Mouse (Mus musculus): Measurements from ENCODE around the gene Gpcpd1. TPM values are rescaled to one million over a fixed set of nuclear protein-coding genes. Genes with fewer than 3 reads are reported as not detected.

Gene Gpcpd1
- polyA plus RNA-seq, 1 experiment from 2014 or later: 52.2 TPM

GRCm38 (mm10) chr2:132573280-132573679, 14.2 kb downstream of the Gpcpd1 start:
- Histone ChIP-seq H3K9ac (replicated peaks; ENCODE audit: low read depth) (no peak overlapping the region), H3K4me1 (ENCODE audit: insufficient read depth, low read depth, low read length) (peaks cover 10% of the 10 kb centered on the region; the same call in 1 of the 2 replicates), H3K27ac (ENCODE audit: low read length) (no peak overlapping the region), H3K9me3 (ENCODE audit: low read length) (no peaks in the 10 kb centered on the region), H3K4me3 (ENCODE audit: low read depth, low read length) (no peak overlapping the region), H3K4me2 (replicated peaks; ENCODE audit: low read depth, low read length) (no peak overlapping the region), H3K36me3 (ENCODE audit: insufficient read depth, low read length) (peaks cover 7% of the 10 kb centered on the region; the same call in 1 of the 2 replicates), H3K27me3 (replicated peaks; ENCODE audit: insufficient read depth, low read length) (no peaks in the 10 kb centered on the region)
- ATAC-seq: no peak
- 74% methylated on average over 2 of the region's 2 CpGs for WGBS
- no peak for TF ChIP-seq CTCF (IDR thresholded peaks at IDR 0.05)
- TF ChIP-seq EP300 (IDR thresholded peaks at IDR 0.05): no peak
- DNase-seq (ENCODE audit: low spot score): no peak

- Histone ChIP-seq H3K4me1 (ENCODE audit: insufficient read depth, low read depth, low read length) (peaks cover 10% of the 10 kb centered on the region; the same call in 1 of the 2 replicates), H3K9ac (replicated peaks; ENCODE audit: low read depth) (no peak overlapping the region), H3K27ac (ENCODE audit: low read length) (no peak overlapping the region), H3K4me2 (replicated peaks; ENCODE audit: low read depth, low read length) (no peak overlapping the region), H3K36me3 (ENCODE audit: insufficient read depth, low read length) (peaks cover 7% of the 10 kb centered on the region; the same call in 1 of the 2 replicates), H3K27me3 (replicated peaks; ENCODE audit: insufficient read depth, low read length) (no peaks in the 10 kb centered on the region), H3K9me3 (ENCODE audit: low read length) (no peaks in the 10 kb centered on the region), H3K4me3 (ENCODE audit: low read depth, low read length) (no peak overlapping the region)
- no peak for TF ChIP-seq CTCF (IDR thresholded peaks at IDR 0.05)
- TF ChIP-seq EP300 (IDR thresholded peaks at IDR 0.05): no peak
- DNase-seq (ENCODE audit: low spot score) (no peak), ATAC-seq (no peak)
- 97% methylated on average over 3 of the region's 3 CpGs for WGBS
These were observed 14.9 kb downstream of the Gpcpd1 start for GRCm38 (mm10) chr2:132572651-132573050.

- H3K27me3 ChIP-seq (replicated peaks; ENCODE audit: insufficient read depth, low read length): no peaks in the 10 kb centered on the region
- H3K9ac ChIP-seq (replicated peaks; ENCODE audit: low read depth): no peak overlapping the region
- no peaks in the 10 kb centered on the region for H3K9me3 ChIP-seq (ENCODE audit: low read length)
- TF ChIP-seq EP300 (IDR thresholded peaks at IDR 0.05): no peak
- TF ChIP-seq CTCF (IDR thresholded peaks at IDR 0.05): no peak
- 98% methylated on average over 2 of the region's 2 CpGs for WGBS
- H3K36me3 ChIP-seq (ENCODE audit: insufficient read depth, low read length): peaks cover 11% of the 10 kb centered on the region; the same call in 1 of the 2 replicates
- no peak overlapping the region for H3K4me2 ChIP-seq (replicated peaks; ENCODE audit: low read depth, low read length)
- H3K4me1 ChIP-seq (ENCODE audit: insufficient read depth, low read depth, low read length): peaks cover 10% of the 10 kb centered on the region; the same call in 1 of the 2 replicates
- no peak for DNase-seq (ENCODE audit: low spot score)
- ATAC-seq: no peak
- H3K4me3 ChIP-seq (ENCODE audit: low read depth, low read length): no peak overlapping the region
- H3K27ac ChIP-seq (ENCODE audit: low read length): no peak overlapping the region
These were observed 16.2 kb downstream of the Gpcpd1 start for GRCm38 (mm10) chr2:132571301-132571700.

DNA sequence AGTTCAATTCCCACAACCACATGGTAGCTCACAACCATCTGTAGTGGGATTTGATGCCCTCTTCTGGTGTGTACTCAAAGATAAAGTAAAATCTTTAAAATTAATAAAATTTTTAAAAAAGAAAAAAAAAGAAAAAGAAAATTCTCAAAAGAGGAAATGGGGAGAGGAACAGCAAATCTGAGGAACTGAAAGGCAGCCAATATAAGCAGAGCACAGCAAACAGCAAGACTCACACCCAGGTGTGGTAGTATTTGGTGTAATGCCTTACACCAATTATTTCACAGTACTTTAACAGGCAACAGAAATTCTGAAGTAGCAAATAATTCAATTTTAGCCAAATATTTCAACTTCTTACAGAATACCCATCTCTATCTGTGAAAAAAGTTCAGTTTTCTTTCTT, 16.7 kb downstream of the Gpcpd1 start:
- ATAC-seq: no peak
- DNase-seq (ENCODE audit: low spot score): no peak
- peaks cover 9% of the 10 kb centered on the region; the same call in 1 of the 2 replicates for H3K4me1 ChIP-seq (ENCODE audit: insufficient read depth, low read depth, low read length)
- no peak overlapping the region for H3K4me3 ChIP-seq (ENCODE audit: low read depth, low read length)
- H3K9ac ChIP-seq (replicated peaks; ENCODE audit: low read depth): no peak overlapping the region
- H3K27me3 ChIP-seq (replicated peaks; ENCODE audit: insufficient read depth, low read length): no peaks in the 10 kb centered on the region
- H3K27ac ChIP-seq (ENCODE audit: low read length): no peak overlapping the region
- no peak overlapping the region for H3K4me2 ChIP-seq (replicated peaks; ENCODE audit: low read depth, low read length)
- peaks cover 11% of the 10 kb centered on the region; the same call in 1 of the 2 replicates for H3K36me3 ChIP-seq (ENCODE audit: insufficient read depth, low read length)
- TF ChIP-seq EP300 (IDR thresholded peaks at IDR 0.05): no peak
- TF ChIP-seq CTCF (IDR thresholded peaks at IDR 0.05): no peak
- no peaks in the 10 kb centered on the region for H3K9me3 ChIP-seq (ENCODE audit: low read length)

- Histone ChIP-seq H3K27ac (ENCODE audit: low read length) (no peak overlapping the region), H3K27me3 (replicated peaks; ENCODE audit: insufficient read depth, low read length) (no peaks in the 10 kb centered on the region), H3K36me3 (ENCODE audit: insufficient read depth, low read length) (peaks cover 11% of the 10 kb centered on the region; the same call in 1 of the 2 replicates), H3K4me1 (ENCODE audit: insufficient read depth, low read depth, low read length) (no peaks in the 10 kb centered on the region), H3K4me3 (ENCODE audit: low read depth, low read length) (no peak overlapping the region), H3K9ac (replicated peaks; ENCODE audit: low read depth) (no peak overlapping the region), H3K4me2 (replicated peaks; ENCODE audit: low read depth, low read length) (no peak overlapping the region), H3K9me3 (ENCODE audit: low read length) (no peaks in the 10 kb centered on the region)
- DNase-seq (ENCODE audit: low spot score) (no peak), ATAC-seq (no peak)
- TF ChIP-seq EP300 (IDR thresholded peaks at IDR 0.05) (no peak), CTCF (IDR thresholded peaks at IDR 0.05) (no peak)
- 93% methylated on average over 6 of the region's 6 CpGs for WGBS
These were observed 17.8 kb downstream of the Gpcpd1 start for GRCm38 (mm10) chr2:132569686-132570085.

GRCm38 (mm10) chr2:132567414-132567813, 20.1 kb downstream of the Gpcpd1 start:
- no peak overlapping the region for H3K9ac ChIP-seq (replicated peaks; ENCODE audit: low read depth)
- ATAC-seq: no peak
- no peak overlapping the region for H3K27ac ChIP-seq (ENCODE audit: low read length)
- no peak overlapping the region for H3K4me3 ChIP-seq (ENCODE audit: low read depth, low read length)
- no peaks in the 10 kb centered on the region for H3K27me3 ChIP-seq (replicated peaks; ENCODE audit: insufficient read depth, low read length)
- no peaks in the 10 kb centered on the region for H3K4me1 ChIP-seq (ENCODE audit: insufficient read depth, low read depth, low read length)
- H3K36me3 ChIP-seq (ENCODE audit: insufficient read depth, low read length): peaks cover 11% of the 10 kb centered on the region; the same call in 1 of the 2 replicates
- no peak overlapping the region for H3K4me2 ChIP-seq (replicated peaks; ENCODE audit: low read depth, low read length)
- WGBS: 84% methylated on average over 2 of the region's 2 CpGs
- TF ChIP-seq EP300 (IDR thresholded peaks at IDR 0.05) (no peak), CTCF (IDR thresholded peaks at IDR 0.05) (no peak)
- H3K9me3 ChIP-seq (ENCODE audit: low read length): no peaks in the 10 kb centered on the region
- no peak for DNase-seq (ENCODE audit: low spot score)

DNA sequence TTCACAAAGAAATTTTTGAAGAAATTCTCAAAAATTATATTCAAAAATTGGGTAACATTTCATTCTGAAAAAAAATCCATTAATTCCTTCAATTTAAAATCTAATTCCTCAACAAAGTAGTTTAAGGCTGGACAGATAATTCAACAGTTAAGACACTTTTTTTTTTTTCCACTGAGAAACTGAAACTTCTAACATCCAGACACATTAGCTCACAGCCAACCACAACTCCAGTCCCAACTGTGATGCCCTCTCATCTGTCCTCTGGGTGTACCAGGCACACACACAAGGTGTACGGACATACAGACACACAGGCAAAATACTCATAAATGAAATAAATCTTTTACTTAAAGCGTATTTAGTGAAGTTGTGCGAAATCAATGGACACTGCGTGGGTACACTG, 25.7 kb downstream of the Gpcpd1 start:
- no peak overlapping the region for H3K4me3 ChIP-seq (ENCODE audit: low read depth, low read length)
- no peak overlapping the region for H3K27ac ChIP-seq (ENCODE audit: low read length)
- H3K4me2 ChIP-seq (replicated peaks; ENCODE audit: low read depth, low read length): no peak overlapping the region
- H3K9me3 ChIP-seq (ENCODE audit: low read length): no peaks in the 10 kb centered on the region
- no peaks in the 10 kb centered on the region for H3K36me3 ChIP-seq (ENCODE audit: insufficient read depth, low read length)
- no peak for DNase-seq (ENCODE audit: low spot score)
- no peaks in the 10 kb centered on the region for H3K4me1 ChIP-seq (ENCODE audit: insufficient read depth, low read depth, low read length)
- H3K27me3 ChIP-seq (replicated peaks; ENCODE audit: insufficient read depth, low read length): no peaks in the 10 kb centered on the region
- WGBS: 93% methylated on average over 4 of the region's 4 CpGs
- no peak overlapping the region for H3K9ac ChIP-seq (replicated peaks; ENCODE audit: low read depth)
- no peak for ATAC-seq
- TF ChIP-seq CTCF (IDR thresholded peaks at IDR 0.05): no peak
- TF ChIP-seq EP300 (IDR thresholded peaks at IDR 0.05): no peak

Data from lung, postnatal 0 days (tissue).